Comparison of ENCODE assay signal across 21 mouse cellular contexts in the genomic region with DNA sequence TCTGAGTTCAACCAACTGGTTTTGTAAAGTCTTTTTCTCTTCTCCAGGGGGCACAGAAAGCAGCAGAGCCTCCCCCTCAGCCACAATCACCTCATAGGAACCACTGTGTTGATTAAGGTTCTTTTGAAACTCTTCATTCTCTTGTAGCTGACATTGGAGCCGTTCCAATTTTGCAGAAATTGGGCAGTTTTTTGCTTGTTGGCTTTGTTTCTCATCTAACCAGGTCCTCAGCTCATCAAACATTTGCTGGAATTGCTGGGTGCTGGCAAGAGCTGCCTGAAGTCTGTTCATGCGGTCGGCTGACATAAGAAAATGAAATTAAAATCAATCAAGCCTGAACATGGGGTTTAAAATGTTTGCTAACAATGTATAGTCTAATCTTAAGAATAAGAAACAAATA.
"Had no signal": no experiment of that assay in that cellular context is flagged by ENCODE, and none has a peak within 500 bp of the region (broad histone marks: within the 10 kb centered on the region; RNA-seq: fewer than 3 reads in every experiment).

No protein-coding gene starts in this region.

- DNase-seq: lung, adult 2 months; lung, postnatal 14 days; lung, postnatal 36 days; retina, postnatal 1 day; right cerebral cortex, adult 18-20 months; right cerebral cortex, postnatal 25 days; right cerebral cortex, postnatal 4 days; spleen, adult 18-20 months; thymus, adult 18-20 months; thymus, postnatal 14 days; thymus, postnatal 36 days had no signal

- H3K4me2 ChIP-seq: lung, embryonic 15.5 days; midbrain, embryonic 11.5 days; midbrain, embryonic 13.5 days; midbrain, embryonic 15.5 days; neural tube, embryonic 13.5 days; neural tube, embryonic 15.5 days had no signal

- H3K4me3 ChIP-seq: lung, embryonic 15.5 days; megakaryocyte, embryonic 14.5 days; midbrain, embryonic 13.5 days; midbrain, embryonic 15.5 days; myocyte; neural tube, embryonic 13.5 days; neural tube, embryonic 15.5 days had no signal

- H3K27ac ChIP-seq: lung, embryonic 15.5 days; macrophage; midbrain, embryonic 13.5 days; midbrain, embryonic 15.5 days; neural tube, embryonic 13.5 days; neural tube, embryonic 15.5 days had no signal

- H3K4me1 ChIP-seq: lung, embryonic 15.5 days; midbrain, embryonic 13.5 days; midbrain, embryonic 15.5 days; neural tube, embryonic 13.5 days; neural tube, embryonic 15.5 days had no signal

- H3K9me3 ChIP-seq: lung, embryonic 15.5 days; megakaryocyte, embryonic 14.5 days; midbrain, embryonic 13.5 days; midbrain, embryonic 15.5 days; neural tube, embryonic 13.5 days; neural tube, embryonic 15.5 days had no signal

- ATAC-seq: lung, postnatal 0 days; midbrain, embryonic 13.5 days; midbrain, embryonic 15.5 days had no signal

- H3K9ac ChIP-seq: lung, embryonic 15.5 days; midbrain, embryonic 13.5 days; midbrain, embryonic 15.5 days; neural tube, embryonic 13.5 days; neural tube, embryonic 15.5 days had no signal

- H3K27me3 ChIP-seq: lung, embryonic 15.5 days; megakaryocyte, embryonic 14.5 days; midbrain, embryonic 13.5 days; midbrain, embryonic 15.5 days; neural tube, embryonic 13.5 days; neural tube, embryonic 15.5 days had no signal
